Mouse (Mus musculus) R1 (cell line): Measurements from ENCODE around the gene Larp4b.
A peak's percentile ranks its signal among the peaks of the same experiment; 100 is the strongest.

ENCODE experiments used
- DNase-seq: peaks from one replicate; pipeline ENCODE4 v3.0.0-alpha.2; 2018; ENCODE audit warnings: low read depth, low spot score

The Larp4b gene

DNA sequence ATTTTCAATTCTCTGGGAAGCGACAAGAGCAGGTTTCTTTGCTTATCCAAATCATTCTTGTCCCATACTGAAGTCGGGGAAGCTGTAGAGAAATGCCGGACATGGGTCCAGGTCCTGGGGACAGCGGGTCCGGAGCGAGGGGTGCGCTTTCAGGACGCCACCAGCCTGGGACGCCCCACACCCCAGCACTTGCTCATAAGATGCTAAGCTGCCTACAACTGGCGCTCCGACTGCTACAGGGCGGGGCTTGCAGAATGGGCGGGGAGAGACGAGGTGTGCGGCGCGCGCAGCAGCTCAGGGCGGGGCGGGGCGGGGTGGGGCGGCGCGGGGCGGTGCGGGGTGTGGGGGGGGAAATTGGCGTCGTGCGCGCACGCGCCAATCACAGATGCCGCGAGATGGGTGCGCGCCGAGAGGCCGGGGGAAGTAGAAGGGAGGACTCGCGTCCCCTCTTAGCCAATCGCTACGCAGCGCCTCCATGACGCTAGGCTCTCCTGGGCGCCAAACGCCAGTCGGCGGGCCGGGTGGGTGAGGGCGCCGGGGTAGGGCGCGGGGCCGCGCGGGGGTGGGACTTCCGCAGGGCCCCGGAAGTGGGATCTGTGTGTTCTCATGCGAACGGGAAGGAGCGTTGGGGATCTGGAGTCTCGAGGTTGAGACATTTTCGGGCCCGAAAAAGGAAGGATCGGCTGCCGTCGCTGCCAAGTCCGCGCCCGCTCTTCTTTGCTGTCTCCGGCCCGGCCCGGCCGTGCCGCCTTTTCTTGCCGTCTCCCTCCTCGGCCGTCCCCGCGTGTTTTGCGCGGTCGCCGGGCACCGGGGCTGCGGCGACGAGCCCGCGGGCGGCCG lies at the start of gene Larp4b:
TSS of gene Larp4b (plus strand) at position 566 of the 840 bp plus-strand sequence.
- DNase-seq, result peak; percentile 97

DNA sequence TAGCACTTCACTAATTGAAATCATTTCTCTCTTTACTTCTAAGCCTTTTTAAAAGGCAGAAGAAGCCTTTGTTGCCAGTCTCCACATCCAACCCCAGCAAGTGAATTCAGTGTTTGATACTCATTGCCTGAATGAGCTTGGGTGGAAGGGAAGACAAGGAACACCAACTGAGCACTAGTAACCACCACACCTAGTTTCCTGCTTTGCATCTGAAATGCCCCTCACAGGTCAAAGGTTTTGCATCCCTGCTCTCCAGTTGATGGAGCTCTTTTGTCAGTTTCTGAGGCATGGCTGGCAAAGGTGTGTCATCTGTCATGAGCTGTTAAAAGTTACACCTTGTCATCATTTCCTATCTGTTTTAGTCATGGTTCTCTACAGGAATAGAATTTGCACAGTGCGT lies 49.0 kb upstream of the Larp4b start:
- peak; percentile 69 for DNase-seq

GRCm38 (mm10) chr13:9052049-9052691 lies 41.5 kb upstream of the Larp4b start:
- DNase-seq, result peak; percentile 33

GRCm38 (mm10) chr13:9057277-9057676 lies 36.4 kb upstream of the Larp4b start:
- DNase-seq, result no peak

- DNase-seq, result no peak
These were observed 35.0 kb upstream of the Larp4b start for GRCm38 (mm10) chr13:9058706-9059105.

- DNase-seq, result no peak
These were observed 32.3 kb upstream of the Larp4b start for GRCm38 (mm10) chr13:9061394-9061793.

DNA sequence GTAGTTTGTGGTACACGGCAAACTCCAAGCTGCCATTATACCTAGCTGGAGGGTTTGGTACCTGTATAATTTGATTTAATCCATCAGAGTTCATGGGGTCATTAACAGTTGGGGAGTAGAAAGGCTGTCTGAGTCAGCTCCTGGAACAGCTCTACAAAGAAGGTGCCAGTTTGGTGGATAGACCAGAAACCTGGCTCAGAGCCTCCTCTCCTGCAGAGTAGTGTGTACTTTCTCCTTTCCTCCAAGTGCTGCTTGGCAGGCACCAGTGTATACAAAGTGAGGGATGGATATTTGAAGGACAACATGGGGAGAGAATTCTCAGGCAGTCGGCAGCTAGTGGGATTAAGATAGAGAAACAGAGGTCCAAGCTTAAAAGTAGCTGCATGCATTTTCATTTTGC lies 29.5 kb upstream of the Larp4b start:
- DNase-seq, result no peak

DNA sequence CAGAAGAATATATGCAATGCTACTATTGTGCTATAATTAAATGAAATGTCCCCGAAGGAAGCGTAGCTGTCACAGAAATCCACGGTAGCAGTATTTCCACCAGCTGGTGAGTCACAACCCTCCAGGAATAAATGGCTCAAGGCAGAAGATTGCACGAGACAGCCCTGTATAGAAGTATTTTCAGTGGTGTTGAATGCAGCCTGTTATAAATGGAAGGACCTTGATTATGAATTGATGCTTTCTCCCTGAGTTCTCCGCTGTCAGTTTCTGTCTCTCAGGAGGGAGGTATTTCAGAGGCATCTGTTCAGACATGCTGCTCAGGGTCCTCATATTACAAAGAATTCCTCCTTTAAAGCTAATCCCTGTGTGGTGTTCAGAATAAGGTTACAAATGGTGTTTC lies 27.6 kb upstream of the Larp4b start:
- DNase-seq, result no peak

GRCm38 (mm10) chr13:9071008-9071407 lies 22.7 kb upstream of the Larp4b start:
- DNase-seq, result no peak

DNA sequence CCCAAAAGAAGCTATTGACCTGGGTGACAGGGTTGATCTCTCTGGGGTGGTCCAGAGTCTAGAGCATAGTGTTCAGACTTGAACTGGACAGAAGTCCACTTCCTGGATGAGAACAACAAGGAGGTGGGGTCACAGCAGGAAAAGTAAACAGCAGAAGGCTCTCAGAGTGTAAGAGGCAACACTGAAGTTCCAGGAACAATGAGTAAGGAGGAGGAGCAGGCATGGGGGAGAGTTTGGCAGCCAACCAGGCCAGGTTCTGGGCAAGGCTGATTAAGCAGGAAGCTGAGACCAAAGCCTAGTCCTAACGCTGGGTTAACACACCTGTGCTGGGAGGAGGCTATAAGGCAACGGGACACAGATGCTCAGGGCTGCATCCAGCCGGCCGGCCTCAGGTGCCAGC lies 19.9 kb upstream of the Larp4b start:
- DNase-seq, result no peak

GRCm38 (mm10) chr13:9075825-9076592 lies 17.7 kb upstream of the Larp4b start:
- no peak for DNase-seq

DNA sequence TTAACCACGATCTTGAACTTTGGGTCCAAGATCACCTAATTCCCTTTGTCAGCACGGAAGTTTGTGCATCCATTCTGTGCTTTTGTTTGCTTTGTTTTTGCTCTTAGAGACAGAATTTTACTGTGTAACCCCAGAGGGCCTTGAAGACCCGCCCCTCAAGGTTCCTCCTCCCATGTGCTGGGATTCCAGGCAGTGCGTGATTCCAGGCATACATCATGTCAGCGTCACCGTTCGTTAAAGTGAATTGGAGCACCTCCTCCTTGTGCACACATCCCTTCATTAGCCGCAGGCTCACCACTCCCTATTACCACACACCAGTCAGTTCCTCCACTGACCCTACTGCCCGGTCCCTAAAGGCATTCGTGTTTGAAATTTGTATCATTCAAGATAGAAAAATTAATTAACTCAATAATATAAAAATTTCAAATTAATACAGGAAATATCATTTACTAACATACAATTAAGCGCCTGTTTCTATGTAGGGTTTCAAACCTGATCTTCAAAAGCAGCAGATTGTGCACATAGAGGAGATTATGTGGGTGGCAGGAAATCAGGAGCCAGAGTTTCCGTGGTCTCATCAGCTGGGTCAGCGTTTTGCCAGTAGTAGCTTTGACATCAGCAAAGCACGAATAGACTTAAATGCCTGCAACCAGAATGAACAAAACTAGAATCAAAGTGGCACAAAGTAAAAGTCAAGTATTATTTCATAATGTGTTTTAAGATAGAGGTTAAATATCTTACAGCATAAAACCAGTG lies 11.4 kb upstream of the Larp4b start:
- peak; percentile 59 for DNase-seq

GRCm38 (mm10) chr13:9094186-9094980 lies 702 bp downstream of the Larp4b start:
- DNase-seq, result peak; percentile 64

- no peak for DNase-seq
These were observed 5.6 kb downstream of the Larp4b start for GRCm38 (mm10) chr13:9099289-9099688.

GRCm38 (mm10) chr13:9100517-9100916 lies 6.8 kb downstream of the Larp4b start:
- DNase-seq, result no peak

- DNase-seq, result no peak
These were observed 12.6 kb downstream of the Larp4b start for GRCm38 (mm10) chr13:9106246-9106645.

DNA sequence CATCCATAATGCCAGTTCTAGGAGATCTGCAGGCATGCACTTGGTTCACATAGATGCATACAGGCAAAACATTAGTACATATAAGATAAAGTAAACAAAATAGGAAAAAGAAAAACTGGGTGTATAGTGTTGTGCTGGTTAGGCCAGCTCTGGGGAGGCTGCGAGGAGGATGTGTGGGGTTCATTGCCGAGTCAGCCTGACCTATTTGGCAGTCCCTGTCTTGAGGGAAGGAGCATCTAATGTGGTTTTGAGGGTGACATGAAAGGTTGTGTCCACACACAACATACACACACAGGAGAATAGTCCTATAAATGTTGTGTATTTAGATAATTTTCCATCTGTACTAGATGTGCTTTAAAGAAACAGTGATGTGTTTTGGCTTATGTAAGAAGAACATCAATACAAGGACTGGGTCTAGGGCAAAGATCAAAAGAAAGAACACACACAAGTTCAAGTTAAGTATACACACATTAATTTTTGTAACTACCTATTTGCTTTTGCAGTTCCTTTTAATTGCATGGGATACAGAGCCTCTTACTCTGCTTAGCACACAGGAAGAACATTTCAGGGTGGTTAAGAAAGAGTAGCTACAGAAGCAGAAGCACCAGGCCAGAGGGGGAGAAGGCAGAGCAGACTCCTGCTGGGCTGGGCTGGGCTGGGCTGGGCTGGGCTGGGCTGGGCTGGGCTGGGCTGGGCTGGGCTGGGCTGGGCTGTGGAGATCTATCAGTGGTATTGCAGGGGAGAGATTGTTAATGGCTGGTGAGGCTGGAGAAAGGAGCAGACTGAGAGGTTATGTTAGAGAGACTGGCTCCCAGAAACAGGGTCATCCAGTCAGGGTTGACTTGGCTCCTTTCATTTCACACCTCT lies 13.5 kb downstream of the Larp4b start:
- peak; percentile 15 for DNase-seq

- DNase-seq, result no peak
These were observed 20.1 kb downstream of the Larp4b start for GRCm38 (mm10) chr13:9113735-9114134.

DNA sequence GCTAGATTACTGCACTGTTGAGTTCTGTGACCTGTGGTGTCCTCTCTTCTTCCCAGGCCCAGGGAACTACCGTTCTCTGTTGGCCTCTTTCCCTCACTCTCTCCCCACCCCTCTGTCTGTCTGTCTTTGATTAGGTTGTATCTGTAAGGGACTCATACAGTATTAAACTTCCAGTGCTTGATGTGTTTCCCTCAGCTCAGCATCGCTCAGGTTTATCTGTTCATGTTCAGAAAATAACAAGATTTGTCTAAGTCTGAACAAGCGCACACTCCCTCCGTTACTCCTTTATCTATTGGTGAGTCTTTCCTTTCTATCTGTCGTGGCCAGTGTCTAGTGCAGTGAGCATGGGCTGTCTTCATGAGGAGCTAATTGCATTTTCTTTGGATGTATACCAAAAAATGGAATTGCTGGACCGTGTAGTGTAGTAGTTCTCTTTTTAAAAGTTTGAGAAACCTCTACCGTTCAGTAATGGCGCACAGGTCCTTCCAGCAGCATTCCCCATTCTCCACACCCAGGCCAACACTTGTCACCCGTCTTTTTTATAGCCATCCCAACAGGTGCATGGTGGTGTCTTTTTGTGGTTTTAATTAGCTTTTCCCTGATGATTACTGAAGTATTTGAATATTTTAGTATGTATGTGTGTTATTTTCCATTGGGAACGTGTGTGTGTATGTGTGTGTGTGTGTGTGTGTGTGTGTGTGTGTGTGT lies 27.3 kb downstream of the Larp4b start:
- no peak for DNase-seq
